Mouse (Mus musculus) intestine, embryonic 14.5 days (tissue): ENCODE measurements at regions not wholly inside any gene's neighbourhood (a gene's known extent, or its start where the extent isn't known, plus 50 kb on each side); places are given as distances from the start of the nearest gene placed in this dataset.

Source experiments
- ATAC-seq: fragments of 200-750 bp; cut with Nextera tagmentation; replicated peaks from 2 replicates; pipeline ENCODE4 v1.8.0; 2017; ENCODE audit warnings: low read depth, moderate number of reproducible peaks, moderate TSS enrichment, moderate library complexity; ENCODE audit not compliant: low FRiP score, low TSS enrichment
- DNase-seq: peaks from one replicate; pipeline ENCODE4 v3.0.0-alpha.2; 2018; ENCODE audit warnings: low spot score
- H3K27ac ChIP-seq: fragments of 300-500 bp; sonication (generic); 2 replicates; pipeline ENCODE4 v1.5.1; 2014; ENCODE audit warnings: low read depth, mild to moderate bottlenecking, control low read depth
- H3K27me3 ChIP-seq: fragments of 300-500 bp; sonication (generic); replicated peaks from 2 replicates; pipeline ENCODE4 v1.6.1; 2014; ENCODE audit warnings: low read length, control low read depth; ENCODE audit not compliant: control insufficient read depth, insufficient read depth
- H3K36me3 ChIP-seq: fragments of 300-500 bp; sonication (generic); 2 replicates; pipeline ENCODE4 v1.6.1; 2014; ENCODE audit warnings: low read length, control low read depth; ENCODE audit not compliant: control insufficient read depth, insufficient read depth
- H3K4me1 ChIP-seq: fragments of 300-500 bp; sonication (generic); replicated peaks from 2 replicates; pipeline ENCODE4 v1.6.1; 2014; ENCODE audit warnings: low read length, control low read depth, mixed read lengths; ENCODE audit not compliant: control insufficient read depth, insufficient read depth
- H3K4me2 ChIP-seq: fragments of 300-500 bp; sonication (generic); 2 replicates; pipeline ENCODE4 v1.6.1; 2014; ENCODE audit warnings: low read length
- H3K4me3 ChIP-seq: fragments of 300-500 bp; sonication (generic); 2 replicates; pipeline ENCODE4 v1.5.1; 2014; ENCODE audit warnings: low read depth, low read length, control low read depth, mixed read lengths
- H3K9ac ChIP-seq: fragments of 300-500 bp; sonication (generic); 2 replicates; pipeline ENCODE4 v1.6.1; 2014; ENCODE audit warnings: mild to moderate bottlenecking, low read length
- H3K9me3 ChIP-seq: fragments of 300-500 bp; sonication (generic); 2 replicates; pipeline ENCODE4 v1.6.1; 2016; ENCODE audit warnings: low read length, control low read depth; ENCODE audit not compliant: control insufficient read depth
- WGBS: fragments of 180-500 bp; shearing (Covaris S2); extraction: QIAGEN DNeasy Blood & Tissue Kit; methylation state at CpG from one replicate; pipeline ENCODE4 v1.1.7; 2014; 5-methylcytosine and 5-hydroxymethylcytosine counted together

DNA sequence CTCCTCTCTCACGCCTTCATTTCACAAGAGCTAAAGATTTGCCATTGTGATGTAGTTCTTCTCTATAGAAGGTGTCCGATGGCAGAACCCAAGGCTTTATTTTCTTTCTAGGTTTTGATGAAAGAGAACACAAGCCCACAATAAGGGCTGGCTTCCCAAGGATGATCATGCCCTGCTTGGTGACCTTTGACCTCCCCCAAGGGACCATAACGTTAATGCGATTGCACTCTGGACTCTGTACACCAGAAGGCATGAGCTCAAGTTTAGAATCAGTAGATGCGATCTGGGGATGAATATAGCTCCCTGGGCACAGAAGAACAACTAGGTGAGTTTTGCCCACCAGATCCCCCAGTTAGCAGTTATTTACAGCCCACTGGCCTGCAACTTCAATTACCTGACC lies 150.7 kb downstream of the Nrip1 start:
- Histone ChIP-seq H3K4me1 (peaks cover 16% of the 10 kb centered on the region), H3K4me2 (no peak overlapping the region), H3K36me3 (no peaks in the 10 kb centered on the region), H3K4me3 (no peak overlapping the region), H3K9me3 (no peaks in the 10 kb centered on the region), H3K9ac (no peak overlapping the region), H3K27ac (no peak overlapping the region), H3K27me3 (no peaks in the 10 kb centered on the region)
- WGBS, result 75% methylated on average over 5 of the region's 5 CpGs
- ATAC-seq, result no peak
- DNase-seq, result no peak

DNA sequence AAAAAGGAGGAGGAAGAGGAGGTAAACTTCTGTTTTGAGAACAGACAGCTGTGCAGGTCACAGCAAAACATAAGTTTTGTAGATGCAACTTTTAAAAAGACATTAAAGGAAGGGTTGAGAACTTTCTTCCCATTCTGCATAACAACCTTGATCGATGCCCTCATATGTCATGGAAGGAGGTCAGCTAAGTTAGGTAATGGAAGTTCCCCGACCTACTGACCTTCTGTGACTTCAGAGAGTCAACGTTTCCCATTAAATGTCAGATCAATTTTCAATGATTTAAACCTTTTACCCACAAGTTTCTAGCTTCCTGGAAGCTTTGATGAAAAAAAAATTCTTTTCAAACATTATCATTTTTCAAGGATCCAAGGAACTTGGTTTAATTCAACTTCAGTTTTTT lies 153.2 kb downstream of the Nrip1 start:
- Histone ChIP-seq H3K27ac (no peak overlapping the region), H3K9me3 (no peaks in the 10 kb centered on the region), H3K4me1 (peaks cover 7% of the 10 kb centered on the region), H3K4me3 (no peak overlapping the region), H3K27me3 (no peaks in the 10 kb centered on the region), H3K36me3 (no peaks in the 10 kb centered on the region), H3K9ac (no peak overlapping the region), H3K4me2 (no peak overlapping the region)
- no peak for ATAC-seq
- 60% methylated on average over 3 of the region's 3 CpGs for WGBS
- no peak for DNase-seq

DNA sequence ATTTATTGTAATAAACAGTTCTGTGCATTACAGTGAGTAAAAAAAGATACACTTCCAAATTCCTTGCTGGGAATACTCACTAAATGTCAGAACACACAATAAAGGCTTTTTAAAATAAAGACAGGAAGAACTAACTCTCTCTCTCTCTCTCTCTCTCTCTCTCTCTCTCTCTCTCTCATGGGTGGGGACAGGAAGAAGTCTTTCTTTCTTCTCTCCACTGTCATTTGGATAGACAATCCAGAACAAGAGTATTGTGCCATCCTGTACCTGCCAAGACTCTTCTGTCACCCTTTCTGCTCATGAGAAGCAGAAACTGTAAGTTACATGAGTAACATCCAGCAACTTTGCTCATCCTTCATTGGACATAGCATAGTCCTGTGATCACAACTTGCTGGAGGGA lies 154.4 kb downstream of the Nrip1 start:
- no peaks in the 10 kb centered on the region for H3K36me3 ChIP-seq

DNA sequence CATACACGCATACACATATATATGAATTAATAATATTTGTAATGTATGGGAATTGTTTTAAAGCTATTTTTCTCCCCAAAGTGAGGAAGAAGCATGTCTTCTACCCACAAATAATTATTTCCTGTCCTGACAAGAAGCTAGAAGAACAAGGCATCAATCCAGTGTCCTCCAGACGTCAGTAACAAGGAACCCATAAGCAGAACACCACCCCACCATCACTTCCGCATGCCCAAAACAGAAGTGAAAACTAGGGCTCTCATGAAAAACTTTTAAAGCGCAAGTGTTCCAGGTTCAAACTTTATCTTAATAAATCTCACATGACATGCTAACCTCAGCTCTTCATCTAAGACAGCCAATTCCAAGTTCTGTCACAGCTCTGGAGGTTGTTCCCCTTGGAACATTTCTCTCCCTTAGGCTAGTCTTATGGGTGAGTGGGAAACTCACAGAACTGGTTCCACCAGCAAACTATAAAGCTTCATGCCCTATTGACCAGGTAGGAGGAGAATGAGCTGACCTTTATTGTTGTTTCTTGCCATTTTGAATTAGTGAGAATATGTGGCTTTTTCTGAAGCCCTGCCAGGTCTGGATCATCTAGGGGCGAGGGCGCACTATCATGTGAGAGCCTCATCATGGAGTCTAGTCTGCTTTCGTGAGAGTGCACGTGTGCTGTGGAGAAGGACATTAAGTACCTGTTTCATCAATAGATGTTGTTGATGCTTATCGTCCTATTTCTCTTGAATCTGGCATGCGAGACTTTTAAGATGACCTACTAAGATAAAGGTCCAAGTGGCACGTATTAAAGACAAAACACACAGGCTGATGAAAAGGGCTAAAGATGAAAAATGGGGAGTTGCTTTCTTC lies 155.1 kb downstream of the Nrip1 start:
- Histone ChIP-seq H3K27ac (no peak overlapping the region), H3K4me2 (no peak overlapping the region), H3K9me3 (no peaks in the 10 kb centered on the region), H3K36me3 (no peaks in the 10 kb centered on the region), H3K4me1 (no peaks in the 10 kb centered on the region; the same call in 1 of the 2 replicates), H3K27me3 (no peaks in the 10 kb centered on the region), H3K9ac (no peak overlapping the region), H3K4me3 (no peak overlapping the region)
- DNase-seq, result no peak
- no peak for ATAC-seq
- WGBS, result 85% methylated on average over 11 of the region's 11 CpGs

More for the DNA sequence above, 154.4 kb downstream of the Nrip1 start:
- Histone ChIP-seq H3K4me3 (no peak overlapping the region), H3K9ac (no peak overlapping the region), H3K27me3 (no peaks in the 10 kb centered on the region), H3K9me3 (no peaks in the 10 kb centered on the region), H3K4me1 (no peaks in the 10 kb centered on the region; the same call in 1 of the 2 replicates), H3K27ac (no peak overlapping the region), H3K4me2 (no peak overlapping the region)
- ATAC-seq (no peak), DNase-seq (no peak)

- DNase-seq (no peak), ATAC-seq (no peak)
- Histone ChIP-seq H3K9ac (no peak overlapping the region), H3K4me1 (no peaks in the 10 kb centered on the region; the same call in 1 of the 2 replicates), H3K4me3 (no peak overlapping the region), H3K27me3 (no peaks in the 10 kb centered on the region), H3K4me2 (no peak overlapping the region; the same call in 1 of the 2 replicates), H3K36me3 (no peaks in the 10 kb centered on the region), H3K27ac (no peak overlapping the region), H3K9me3 (no peaks in the 10 kb centered on the region)
- 26% methylated on average over 8 of the region's 9 CpGs for WGBS
These were observed 157.4 kb downstream of the Nrip1 start for GRCm38 (mm10) chr16:76216184-76216583.

DNA sequence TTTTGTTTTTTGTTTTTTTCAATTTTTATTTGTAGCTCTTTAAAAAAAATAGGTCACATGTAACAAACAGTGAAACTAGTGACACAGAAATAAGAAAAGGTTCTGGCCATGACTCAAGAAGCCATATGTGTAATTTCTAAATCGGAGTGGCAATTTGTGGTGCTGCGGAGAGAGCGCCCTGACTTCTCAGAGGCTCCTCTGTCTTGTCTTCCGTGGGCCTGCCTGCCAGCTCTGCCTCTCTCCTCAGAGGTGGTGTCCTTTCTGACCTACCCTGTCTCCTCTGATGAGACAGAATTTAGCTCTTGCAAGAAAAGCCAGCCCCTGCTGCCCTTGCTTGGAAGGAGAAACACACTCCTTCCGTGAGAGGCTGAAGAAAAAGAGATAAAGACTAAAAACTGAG lies 158.1 kb downstream of the Nrip1 start:
- Histone ChIP-seq H3K27me3 (no peaks in the 10 kb centered on the region), H3K36me3 (no peaks in the 10 kb centered on the region), H3K9me3 (no peaks in the 10 kb centered on the region), H3K4me3 (no peak overlapping the region), H3K4me2 (no peak overlapping the region), H3K4me1 (no peaks in the 10 kb centered on the region; the same call in 1 of the 2 replicates), H3K27ac (no peak overlapping the region), H3K9ac (no peak overlapping the region)
- no peak for ATAC-seq
- no peak for DNase-seq
- 61% methylated on average over 5 of the region's 5 CpGs for WGBS

GRCm38 (mm10) chr16:76201773-76202571 lies 171.7 kb downstream of the Nrip1 start:
- H3K36me3 ChIP-seq, result no peaks in the 10 kb centered on the region
- no peaks in the 10 kb centered on the region for H3K9me3 ChIP-seq
- DNase-seq (no peak), ATAC-seq (peak; percentile 72; the same call in 1 of the 2 replicates)
- no peaks in the 10 kb centered on the region for H3K4me1 ChIP-seq
- 38% methylated on average over 11 of the region's 11 CpGs for WGBS
- H3K9ac ChIP-seq, result no peak overlapping the region
- H3K27ac ChIP-seq, result no peak overlapping the region
- H3K4me3 ChIP-seq, result no peak overlapping the region
- no peak overlapping the region for H3K4me2 ChIP-seq
- H3K27me3 ChIP-seq, result no peaks in the 10 kb centered on the region

GRCm38 (mm10) chr16:76200801-76201728 lies 172.6 kb downstream of the Nrip1 start:
- 45% methylated on average over 9 of the region's 9 CpGs for whole genome bisulfite sequencing
- no peaks in the 10 kb centered on the region for H3K27me3 ChIP-seq
- H3K9ac ChIP-seq, result no peak overlapping the region
- DNase-seq, result no peak
- H3K9me3 ChIP-seq, result no peaks in the 10 kb centered on the region
- no peak overlapping the region for H3K27ac ChIP-seq
- no peaks in the 10 kb centered on the region for H3K4me1 ChIP-seq
- ATAC-seq, result no peak
- no peak overlapping the region for H3K4me3 ChIP-seq
- H3K4me2 ChIP-seq, result no peak overlapping the region
- no peaks in the 10 kb centered on the region for H3K36me3 ChIP-seq
